Mouse (Mus musculus) liver, adult 2 months (tissue): Measurements from ENCODE around the gene Apbb2. TPM values are rescaled to one million over a fixed set of nuclear protein-coding genes. Genes with fewer than 3 reads are reported as not detected.

Experiments
- DNase-seq: peaks from one replicate; pipeline ENCODE4 v3.0.0-alpha.2; 2011; ENCODE audit warnings: low read depth, low spot score; ENCODE audit errors: extremely low read depth
- H3K27ac ChIP-seq: fragments of 200-500 bp; replicated peaks from 2 replicates; pipeline ENCODE4 v1.5.1; 2012; ENCODE audit warnings: low read depth, mild to moderate bottlenecking, control low read depth, inconsistent platforms, low read length; ENCODE audit not compliant: insufficient read depth
- H3K27me3 ChIP-seq: fragments of 200-500 bp; 2 replicates; pipeline ENCODE4 v1.6.1; 2012; ENCODE audit warnings: mild to moderate bottlenecking, moderate library complexity, low read length, inconsistent platforms; ENCODE audit not compliant: control insufficient read depth, insufficient read depth
- H3K36me3 ChIP-seq: fragments of 200-500 bp; 2 replicates; pipeline ENCODE4 v1.6.1; 2012; ENCODE audit warnings: low read length, inconsistent platforms; ENCODE audit not compliant: control insufficient read depth, insufficient read depth
- H3K4me1 ChIP-seq: fragments of 200-500 bp; 2 replicates; pipeline ENCODE4 v1.6.1; 2011; ENCODE audit warnings: low read length; ENCODE audit not compliant: control insufficient read depth, insufficient read depth
- H3K4me3 ChIP-seq: fragments of 200-500 bp; 2 replicates; pipeline ENCODE4 v1.5.1; 2011; ENCODE audit warnings: low read depth, mild to moderate bottlenecking, control low read depth, low read length, moderate library complexity; ENCODE audit not compliant: insufficient read depth
- H3K79me2 ChIP-seq: fragments of 200-500 bp; 2 replicates; pipeline ENCODE4 v1.6.1; 2012; ENCODE audit warnings: inconsistent platforms, mild to moderate bottlenecking, low read length, moderate library complexity; ENCODE audit not compliant: control insufficient read depth, insufficient read depth
- H3K9ac ChIP-seq: fragments of 200-500 bp; 2 replicates; pipeline ENCODE4 v1.6.1; 2012; ENCODE audit warnings: low read depth, mild to moderate bottlenecking, control low read depth, inconsistent platforms, low read length
- CTCF ChIP-seq: fragments of 200-500 bp; IDR thresholded peaks from 2 replicates; pipeline ENCODE4 v1.5.1; 2011; ENCODE audit warnings: low read depth, low read length, control low read depth
- POLR2A ChIP-seq: fragments of 200-500 bp; IDR thresholded peaks from 2 replicates; pipeline ENCODE4 v1.6.1; 2011; ENCODE audit warnings: low read length, control low read depth; ENCODE audit not compliant: insufficient read depth; ENCODE audit errors: extremely low read depth
- WGBS: fragments of 180-500 bp; shearing (Covaris S2); methylation state at CpG from one replicate; pipeline ENCODE4 v1.1.7; 2018; 5-methylcytosine and 5-hydroxymethylcytosine counted together
- polyA plus RNA-seq: library from polyadenylated mRNA; depleted of rRNA; stranded (reverse); fragments of >200 nt; gene quantifications from 2 replicates; pipeline ENCODE4 v1.2.3, GENCODE M21; 2012
- total RNA-seq: library from RNA; depleted of rRNA; stranded (reverse); fragments of >200 nt; gene quantifications from 2 replicates; pipeline ENCODE4 v1.2.3, GENCODE M21; 2014

The Apbb2 gene
- total and polyA plus RNA-seq, 2 experiments, result 1.4 to 5.3 TPM

DNA sequence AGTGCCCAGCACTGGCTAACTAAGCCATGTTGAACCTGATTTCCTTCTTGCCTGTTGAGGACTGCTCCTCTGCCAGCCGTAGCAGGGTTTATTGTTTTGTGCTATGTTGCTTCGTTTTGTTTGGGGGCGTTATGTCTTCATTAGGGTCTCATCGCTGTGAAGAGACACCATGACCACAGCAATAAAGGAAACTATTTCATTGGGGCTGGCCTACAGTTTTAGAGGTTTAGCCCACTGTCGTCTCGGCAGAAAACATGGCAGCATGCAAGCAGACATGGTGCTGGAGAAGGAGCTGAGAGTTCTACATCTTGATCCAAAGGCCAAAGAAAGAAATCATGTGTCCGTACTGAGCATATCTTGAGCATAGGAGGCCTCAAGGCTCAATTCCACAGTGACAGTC lies 119.0 kb downstream of the Apbb2 start:
- peaks cover 21% of the 10 kb centered on the region for H3K4me1 ChIP-seq

DNA sequence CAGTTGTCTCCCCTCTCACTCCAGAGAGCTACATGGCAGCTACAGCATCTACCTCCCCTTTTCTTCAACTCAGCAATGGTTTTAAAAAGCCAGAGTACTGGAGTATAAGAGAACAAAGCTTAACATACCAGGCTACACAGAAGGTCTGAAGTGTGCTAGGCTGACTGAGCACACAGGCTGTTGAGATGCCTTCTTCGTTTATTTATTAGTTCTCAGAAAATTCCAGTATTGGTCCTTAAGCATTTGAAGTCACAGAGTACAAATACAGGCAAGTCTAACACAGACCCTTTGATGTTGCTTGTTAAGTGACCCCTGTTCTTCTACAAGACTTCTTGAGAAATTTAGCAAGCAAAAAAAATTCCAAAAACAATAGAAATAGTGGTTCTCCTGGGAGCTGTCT lies 120.4 kb downstream of the Apbb2 start:
- peaks cover 9% of the 10 kb centered on the region for H3K4me1 ChIP-seq
- no peaks in the 10 kb centered on the region for H3K36me3 ChIP-seq
- no peak overlapping the region for H3K27ac ChIP-seq
- H3K4me3 ChIP-seq, result no peak overlapping the region
- no peaks in the 10 kb centered on the region for H3K27me3 ChIP-seq
- no peak overlapping the region for H3K9ac ChIP-seq
- no peak for TF ChIP-seq CTCF
- no peak for TF ChIP-seq POLR2A
- no peak for DNase-seq
- peaks cover 3% of the 10 kb centered on the region; the same call in 1 of the 2 replicates for H3K79me2 ChIP-seq
- WGBS, result 51% methylated on average over 1 of the region's 1 CpGs

More for the DNA sequence above, 119.0 kb downstream of the Apbb2 start:
- Histone ChIP-seq H3K27me3 (no peaks in the 10 kb centered on the region), H3K27ac (no peak overlapping the region), H3K36me3 (no peaks in the 10 kb centered on the region), H3K79me2 (peaks cover 3% of the 10 kb centered on the region; the same call in 1 of the 2 replicates), H3K9ac (no peak overlapping the region), H3K4me3 (no peak overlapping the region)
- no peak for DNase-seq
- no peak for TF ChIP-seq CTCF
- no peak for TF ChIP-seq POLR2A
- WGBS, result 98% methylated on average over 7 of the region's 7 CpGs

GRCm38 (mm10) chr5:66497479-66498087 lies 121.0 kb downstream of the Apbb2 start:
- Histone ChIP-seq H3K79me2 (peaks cover 3% of the 10 kb centered on the region; the same call in 1 of the 2 replicates), H3K4me1 (peaks cover 7% of the 10 kb centered on the region; the same call in 1 of the 2 replicates), H3K36me3 (no peaks in the 10 kb centered on the region), H3K9ac (no peak overlapping the region), H3K27me3 (no peaks in the 10 kb centered on the region), H3K4me3 (no peak overlapping the region), H3K27ac (no peak overlapping the region)
- 31% methylated on average over 14 of the region's 14 CpGs for WGBS
- TF ChIP-seq POLR2A, result no peak
- TF ChIP-seq CTCF, result no peak
- DNase-seq, result peak; percentile 50

GRCm38 (mm10) chr5:66496881-66497360 lies 121.7 kb downstream of the Apbb2 start:
- Histone ChIP-seq H3K27me3 (no peaks in the 10 kb centered on the region), H3K79me2 (peaks cover 2% of the 10 kb centered on the region; the same call in 1 of the 2 replicates), H3K9ac (no peak overlapping the region), H3K4me1 (peaks cover 7% of the 10 kb centered on the region; the same call in 1 of the 2 replicates), H3K36me3 (no peaks in the 10 kb centered on the region), H3K27ac (no peak overlapping the region), H3K4me3 (no peak overlapping the region)
- DNase-seq, result peak; percentile 37
- 21% methylated on average over 4 of the region's 4 CpGs for WGBS
- TF ChIP-seq CTCF, result no peak
- no peak for TF ChIP-seq POLR2A

DNA sequence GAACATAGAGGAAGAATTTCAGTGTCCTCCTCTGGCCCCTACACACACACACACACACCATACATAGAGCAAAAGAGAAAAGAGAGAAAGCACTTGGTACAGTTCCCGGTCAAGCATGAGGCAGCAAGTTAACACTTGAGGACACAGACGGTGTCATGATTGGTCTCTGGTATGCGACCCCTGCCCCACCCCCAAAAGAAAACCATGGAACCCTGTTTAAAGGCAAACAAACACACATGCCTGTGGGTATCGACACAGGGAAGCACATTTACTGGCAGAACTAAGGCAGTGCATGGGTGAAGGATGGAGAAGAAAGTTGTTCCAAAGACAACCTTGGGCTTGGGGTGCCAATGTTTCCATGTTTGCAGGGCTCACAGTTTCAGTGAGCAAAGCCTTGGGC lies 123.9 kb downstream of the Apbb2 start:
- TF ChIP-seq CTCF, result no peak
- no peak for TF ChIP-seq POLR2A
- Histone ChIP-seq H3K27ac (no peak overlapping the region), H3K27me3 (no peaks in the 10 kb centered on the region), H3K79me2 (no peaks in the 10 kb centered on the region; the same call in 1 of the 2 replicates), H3K36me3 (no peaks in the 10 kb centered on the region), H3K9ac (no peak overlapping the region), H3K4me3 (no peak overlapping the region), H3K4me1 (peaks cover 7% of the 10 kb centered on the region; the same call in 1 of the 2 replicates)
- 71% methylated on average over 4 of the region's 4 CpGs for WGBS
- no peak for DNase-seq

- Histone ChIP-seq H3K4me1 (peaks cover 4% of the 10 kb centered on the region; the same call in 1 of the 2 replicates), H3K27ac (no peak overlapping the region), H3K79me2 (no peaks in the 10 kb centered on the region; the same call in 1 of the 2 replicates), H3K36me3 (peaks cover 2% of the 10 kb centered on the region; the same call in 1 of the 2 replicates), H3K9ac (no peak overlapping the region), H3K4me3 (no peak overlapping the region), H3K27me3 (no peaks in the 10 kb centered on the region)
- WGBS, result 84% methylated on average over 4 of the region's 4 CpGs
- TF ChIP-seq POLR2A, result no peak
- TF ChIP-seq CTCF, result no peak
- no peak for DNase-seq
Measured at GRCm38 (mm10) chr5:66492563-66492960, 126.0 kb downstream of the Apbb2 start.
